Mouse (Mus musculus) embryonic stem cell, embryonic (primary cell): ENCODE measurements around the gene Bet1.

Experiments used
- CTCF ChIA-PET, 4 experiments: fragments of 300-600 bp in 2 of 4; fragments of 350-600 bp in 2 of 4; sonication (Branson Sonifier 250); formaldehyde crosslinking; loops; one replicate each; lab custom pipeline; 2022; ENCODE audit warnings: inconsistent platforms in 2 of 4; lab: Charles Lee
- POLR2A ChIA-PET, 4 experiments: fragments of 300-600 bp in 2 of 4; fragments of 350-600 bp in 2 of 4; sonication (Branson Sonifier 250); formaldehyde crosslinking; loops; one replicate each; lab custom pipeline; 2022; ENCODE audit warnings: antibody characterized with exemption in 4 of 4, inconsistent platforms in 1 of 4; lab: Charles Lee

The Bet1 gene

GRCm38 (mm10) chr6:4086663-4087454, at the start of gene Bet1:
Gene Bet1, minus strand, starts transcription at chr6:4086972.
- ChIA-PET CTCF (no interaction called here), POLR2A (interaction anchor here in 2 of 4 experiments (0.7 to 1.2 kb wide), 2 partner anchors 15 to 561 kb away, joined by 5 to 8 read pairs; no protein-coding TSS in a partner anchor)

GRCm38 (mm10) chr6:4132239-4132638, 45.5 kb upstream of the Bet1 start:
- CTCF ChIA-PET: no interaction called here
- POLR2A ChIA-PET: no interaction called here

GRCm38 (mm10) chr6:4131149-4131548, 44.4 kb upstream of the Bet1 start:
- ChIA-PET POLR2A (no interaction called here), CTCF (no interaction called here)

GRCm38 (mm10) chr6:4118611-4119010, 31.8 kb upstream of the Bet1 start:
- POLR2A ChIA-PET: no interaction called here
- CTCF ChIA-PET: interaction anchor here in 1 of 4 experiments (0.5 kb wide), 1 partner anchor 240 kb away, joined by 3 read pairs; no protein-coding TSS in a partner anchor

- CTCF ChIA-PET: no interaction called here
- POLR2A ChIA-PET: no interaction called here
Measured at GRCm38 (mm10) chr6:4090423-4090822, 3.7 kb upstream of the Bet1 start.

- ChIA-PET POLR2A (interaction anchor here in 1 of 4 experiments (1.6 kb wide), 1 partner anchor 15 kb away, joined by 5 read pairs; the partner anchor contains the start of gene Bet1), CTCF (no interaction called here)
Measured at GRCm38 (mm10) chr6:4072281-4072680, 14.5 kb downstream of the Bet1 start.

GRCm38 (mm10) chr6:4069714-4070113, 17.1 kb downstream of the Bet1 start:
- CTCF ChIA-PET: no interaction called here
- POLR2A ChIA-PET: no interaction called here

GRCm38 (mm10) chr6:4054387-4054786, 32.4 kb downstream of the Bet1 start:
- CTCF ChIA-PET: no interaction called here
- POLR2A ChIA-PET: no interaction called here

GRCm38 (mm10) chr6:4052843-4053242, 33.9 kb downstream of the Bet1 start:
- ChIA-PET CTCF (no interaction called here), POLR2A (no interaction called here)

GRCm38 (mm10) chr6:4047200-4047599, 39.6 kb downstream of the Bet1 start:
- POLR2A ChIA-PET: no interaction called here
- CTCF ChIA-PET: no interaction called here

GRCm38 (mm10) chr6:4041821-4042220, 45.0 kb downstream of the Bet1 start:
- CTCF ChIA-PET: interaction anchor here in 1 of 4 experiments (0.6 kb wide), 1 partner anchor 1084 kb away, joined by 3 read pairs; no protein-coding TSS in a partner anchor
- POLR2A ChIA-PET: no interaction called here

GRCm38 (mm10) chr6:4030956-4031355, 55.8 kb downstream of the Bet1 start:
- ChIA-PET POLR2A (no interaction called here), CTCF (no interaction called here)
